Mouse (Mus musculus) spleen, postnatal 10 days (tissue): ENCODE data around the gene Tas2r103.

Experiments used
- DNase-seq, 2 experiments: peaks; one replicate each; pipeline ENCODE4 v3.0.0; 2021 to 2022; ENCODE audit warnings: low spot score in 2 of 2

Tas2r103 gene

GRCm38 (mm10) chr6:133037001-133037400, at the start of gene Tas2r103:
Gene Tas2r103, minus strand, starts transcription at chr6:133037101.
- DNase-seq, result no peak

GRCm38 (mm10) chr6:133055716-133056115, 18.8 kb upstream of the Tas2r103 start, which contains the start of gene Tas2r140:
Gene Tas2r140, minus strand, starts transcription at chr6:133055816.
- DNase-seq, result no peak
